Mouse (Mus musculus) lung, postnatal 0 days (tissue): ENCODE measurements around the gene Pidd1.

Experiments
- CTCF ChIP-seq: IDR thresholded peaks from 2 replicates; pipeline ENCODE4 v1.5.1; 2016; ENCODE audit warnings: antibody characterized with exemption, mild to moderate bottlenecking
- EP300 ChIP-seq: IDR thresholded peaks from 2 replicates; pipeline ENCODE4 v1.6.1; 2016; ENCODE audit warnings: antibody characterized with exemption, mild to moderate bottlenecking, control low read depth

DNA sequence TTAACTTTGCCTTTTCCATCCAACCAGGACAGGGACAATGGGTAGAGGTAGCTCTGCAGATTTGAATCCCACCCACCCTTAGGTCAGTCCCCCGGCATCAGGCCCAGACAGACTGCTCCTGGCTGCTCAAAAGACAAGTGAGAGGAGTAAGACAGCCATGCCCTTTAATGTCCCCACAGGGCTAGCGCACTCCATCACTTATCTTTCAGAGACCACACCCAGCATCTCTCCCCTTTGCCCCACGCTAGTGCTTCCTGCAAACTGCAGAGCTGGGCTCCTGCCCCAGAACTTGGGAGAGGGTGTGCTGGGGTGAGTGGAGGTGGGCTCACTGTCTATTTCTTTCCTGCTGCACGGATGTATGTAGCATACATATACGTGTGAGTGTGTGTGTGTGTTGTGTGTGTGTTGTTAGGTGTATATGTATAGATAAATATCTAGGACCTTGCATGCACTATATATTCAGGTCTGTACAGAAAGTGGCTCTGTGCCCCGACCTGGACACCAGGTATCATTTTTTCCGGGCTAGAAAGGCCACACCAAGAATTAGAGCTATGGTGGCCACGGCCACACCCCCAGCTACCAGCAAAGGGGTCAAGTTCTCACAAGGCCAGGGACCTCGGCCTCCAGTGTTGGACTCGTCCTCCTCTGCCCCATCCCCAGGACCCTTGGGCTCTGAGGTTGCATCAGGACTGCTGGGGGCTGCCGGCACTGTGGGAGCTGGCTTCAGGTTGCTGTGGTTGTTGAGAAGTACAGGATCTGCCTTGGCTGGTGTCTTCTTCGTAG, 16.7 kb downstream of the Pidd1 start:
- TF ChIP-seq EP300: no peak
- no peak for TF ChIP-seq CTCF
